Mouse (Mus musculus) heart, embryonic 15.5 days (tissue): ENCODE data around the gene Gtse1. TPM values are rescaled to one million over a fixed set of nuclear protein-coding genes. Genes with fewer than 3 reads are reported as not detected.

Experiments used
- ATAC-seq: fragments of 200-750 bp; cut with Nextera tagmentation; replicated peaks from 2 replicates; pipeline ENCODE4 v1.8.0; 2017; ENCODE audit warnings: low read depth, moderate TSS enrichment; ENCODE audit not compliant: insufficient number of reproducible peaks, insufficient read depth, low FRiP score
- H3K27ac ChIP-seq: fragments of 300-500 bp; sonication (generic); 2 replicates; pipeline ENCODE4 v1.5.1; 2015; ENCODE audit warnings: mild to moderate bottlenecking, inconsistent platforms
- H3K27me3 ChIP-seq: fragments of 300-500 bp; sonication (generic); 2 replicates; pipeline ENCODE4 v1.6.1; 2015; ENCODE audit warnings: inconsistent platforms
- H3K36me3 ChIP-seq: fragments of 300-500 bp; sonication (generic); 2 replicates; pipeline ENCODE4 v1.6.1; 2015; ENCODE audit warnings: mild to moderate bottlenecking, inconsistent platforms
- H3K4me1 ChIP-seq: fragments of 300-500 bp; sonication (generic); replicated peaks from 2 replicates; pipeline ENCODE4 v1.6.1; 2015; ENCODE audit warnings: inconsistent platforms
- H3K4me2 ChIP-seq: fragments of 300-500 bp; sonication (generic); 2 replicates; pipeline ENCODE4 v1.6.1; 2015; ENCODE audit warnings: inconsistent platforms, mild to moderate bottlenecking, moderate library complexity
- H3K4me3 ChIP-seq: fragments of 300-500 bp; sonication (generic); 2 replicates; pipeline ENCODE4 v1.5.1; 2015; ENCODE audit warnings: mild to moderate bottlenecking, inconsistent platforms
- H3K9ac ChIP-seq: fragments of 300-500 bp; sonication (generic); 2 replicates; pipeline ENCODE4 v1.6.1; 2015; ENCODE audit warnings: mild to moderate bottlenecking, inconsistent platforms
- H3K9me3 ChIP-seq: fragments of 300-500 bp; sonication (generic); replicated peaks from 2 replicates; pipeline ENCODE4 v1.6.1; 2016; ENCODE audit warnings: inconsistent platforms
- WGBS: fragments of 180-500 bp; shearing (Covaris S2); methylation state at CpG from one replicate; pipeline ENCODE4 v1.1.7; 2015; ENCODE audit warnings: mixed read lengths; 5-methylcytosine and 5-hydroxymethylcytosine counted together
- polyA plus RNA-seq: library from polyadenylated mRNA; unstranded; fragments of >200 nt; fragmentation: Nextera tagmentation; extraction: Ambion mirVana; gene quantifications from 2 replicates; pipeline ENCODE4 v1.2.1, GENCODE M21; 2015

Gtse1 gene
- 21.5 and 26.3 TPM in 2 replicates for polyA plus RNA-seq

GRCm38 (mm10) chr15:85859490-85860031 is at the start of gene Gtse1:
Gene Gtse1 (plus strand): TSS chr15:85859745.
- Histone ChIP-seq H3K4me2 (peak within 1 kb of the TSS; percentile 83), H3K4me3 (peak within 1 kb of the TSS; percentile 73), H3K27me3 (no peaks in the 10 kb centered on the region), H3K4me1 (peaks cover 24% of the 10 kb centered on the region), H3K36me3 (peaks cover 26% of the 10 kb centered on the region), H3K9me3 (no peaks in the 10 kb centered on the region), H3K9ac (peak within 1 kb of the TSS; percentile 72), H3K27ac (peak within 1 kb of the TSS; percentile 68)
- WGBS: under 1% methylated on average over 42 of the region's 42 CpGs
- ATAC-seq: peak; percentile 96

DNA sequence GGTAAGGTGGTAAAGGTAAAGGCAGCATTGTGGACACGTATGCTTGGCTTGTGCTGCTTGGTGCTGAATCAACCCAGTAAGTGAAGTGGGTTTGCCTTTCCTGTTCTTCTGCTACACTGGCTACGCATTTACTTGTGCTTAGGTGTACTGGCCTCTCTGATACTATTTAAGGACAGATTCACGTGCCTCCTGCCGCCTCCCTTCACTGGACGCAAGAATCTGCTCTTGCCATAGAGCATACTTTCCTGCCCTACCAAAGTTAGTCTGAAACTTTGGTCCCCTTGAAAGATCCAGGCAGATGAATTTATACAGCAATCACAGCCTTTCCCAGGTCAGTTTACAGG is 49.1 kb upstream of the Gtse1 start:
- Histone ChIP-seq H3K27me3 (no peaks in the 10 kb centered on the region), H3K4me3 (peak overlapping the region; percentile 65), H3K9ac (peak overlapping the region; percentile 73; the same call in 1 of the 2 replicates), H3K27ac (peak overlapping the region; percentile 97), H3K4me1 (peaks cover 19% of the 10 kb centered on the region), H3K36me3 (no peaks in the 10 kb centered on the region), H3K9me3 (no peaks in the 10 kb centered on the region), H3K4me2 (peak overlapping the region; percentile 78)
- WGBS: 33% methylated on average over 5 of the region's 5 CpGs
- ATAC-seq: no peak

DNA sequence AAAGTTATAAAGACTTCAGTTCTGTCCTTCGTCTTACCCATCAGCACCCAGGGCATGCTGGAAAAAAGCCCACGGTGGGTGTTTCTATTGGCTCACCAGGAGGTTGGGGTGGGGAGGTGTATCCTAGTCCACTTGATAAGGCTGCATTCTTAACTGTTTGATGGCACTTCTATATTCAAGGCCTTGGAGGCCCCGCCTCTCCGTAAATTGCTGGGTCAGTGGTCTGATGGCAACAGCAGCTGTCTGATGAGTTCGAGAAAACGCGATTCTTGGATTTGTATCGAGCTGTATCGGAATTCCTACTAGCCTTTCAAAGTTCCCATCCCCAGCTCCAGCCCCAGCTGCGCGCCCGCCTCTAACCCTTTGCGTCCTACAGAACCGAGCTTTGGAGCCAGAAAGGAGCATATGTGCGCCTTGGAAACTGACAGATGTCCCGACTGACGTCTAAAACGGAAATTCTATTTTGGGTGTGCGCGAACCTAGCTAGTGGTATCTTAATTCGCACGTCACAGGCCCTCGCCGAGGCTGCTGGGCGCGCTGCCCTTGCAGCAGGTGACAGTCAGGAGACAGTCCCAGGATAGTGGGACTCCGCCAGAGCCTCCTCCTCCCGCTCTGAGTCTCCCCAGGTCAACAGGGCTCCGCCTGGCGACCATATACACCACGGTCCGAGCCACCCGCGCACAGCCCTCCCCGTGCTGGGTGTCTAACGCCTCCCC is 48.6 kb upstream of the Gtse1 start:
- H3K4me1 ChIP-seq: peaks cover 19% of the 10 kb centered on the region
- 2% methylated on average over 36 of the region's 36 CpGs for WGBS

GRCm38 (mm10) chr15:85811535-85812277 is 47.8 kb upstream of the Gtse1 start, which contains the start of gene Cdpf1:
Gene Cdpf1 (minus strand): TSS chr15:85811697.
- Histone ChIP-seq H3K36me3 (no peaks in the 10 kb centered on the region), H3K4me3 (peak within 1 kb of the TSS; percentile 65), H3K27ac (peak within 1 kb of the TSS; percentile 97), H3K4me1 (peaks cover 19% of the 10 kb centered on the region), H3K4me2 (peak within 1 kb of the TSS; percentile 78), H3K9ac (peak within 1 kb of the TSS; percentile 73), H3K27me3 (no peaks in the 10 kb centered on the region), H3K9me3 (no peaks in the 10 kb centered on the region)
- WGBS: 1% methylated on average over 36 of the region's 36 CpGs
- peak; percentile 93 for ATAC-seq

More for the DNA sequence above, 48.6 kb upstream of the Gtse1 start:
- Histone ChIP-seq H3K36me3 (no peaks in the 10 kb centered on the region), H3K27me3 (no peaks in the 10 kb centered on the region), H3K4me2 (peak overlapping the region; percentile 78), H3K9me3 (no peaks in the 10 kb centered on the region), H3K4me3 (peak overlapping the region; percentile 65), H3K9ac (peak overlapping the region; percentile 73), H3K27ac (peak overlapping the region; percentile 97)
- ATAC-seq: peak; percentile 85

DNA sequence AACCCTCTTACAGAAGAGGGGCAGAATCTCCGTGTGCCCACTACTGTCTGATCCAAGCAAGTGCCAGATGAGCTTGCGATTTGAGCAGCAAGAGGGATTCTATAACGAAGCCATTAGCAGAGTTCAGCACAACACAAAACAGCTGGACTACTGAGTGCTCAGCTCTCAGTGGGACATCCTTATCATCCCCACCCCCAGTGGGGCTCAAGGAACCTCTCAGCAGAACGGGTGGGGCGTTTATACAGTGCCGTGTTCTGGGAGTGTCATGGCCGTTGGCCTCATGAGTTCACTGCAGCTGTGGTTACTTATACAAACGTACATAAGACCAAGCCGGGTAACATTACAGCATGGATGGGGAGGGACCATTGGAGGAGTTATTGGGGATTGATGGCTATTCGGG is 46.1 kb upstream of the Gtse1 start:
- Histone ChIP-seq H3K36me3 (no peaks in the 10 kb centered on the region), H3K27me3 (no peaks in the 10 kb centered on the region), H3K4me1 (peaks cover 19% of the 10 kb centered on the region), H3K4me3 (no peak overlapping the region), H3K4me2 (no peak overlapping the region), H3K27ac (no peak overlapping the region), H3K9me3 (no peaks in the 10 kb centered on the region), H3K9ac (no peak overlapping the region)
- ATAC-seq: no peak
- 55% methylated on average over 10 of the region's 10 CpGs for WGBS

GRCm38 (mm10) chr15:85821203-85822010 is 38.1 kb upstream of the Gtse1 start, which contains the start of gene Pkdrej:
Gene Pkdrej (minus strand): TSS chr15:85821734.
- Histone ChIP-seq H3K4me1 (peaks cover 14% of the 10 kb centered on the region), H3K4me2 (peak within 1 kb of the TSS; percentile 96), H3K36me3 (no peaks in the 10 kb centered on the region), H3K4me3 (peak within 1 kb of the TSS; percentile 58), H3K9ac (peak within 1 kb of the TSS; percentile 75), H3K27ac (no peak within 1 kb of the TSS), H3K9me3 (no peaks in the 10 kb centered on the region), H3K27me3 (peaks cover 23% of the 10 kb centered on the region)
- 2% methylated on average over 64 of the region's 65 CpGs for WGBS
- ATAC-seq: peak; percentile 66

GRCm38 (mm10) chr15:85822011-85822359 is 37.6 kb upstream of the Gtse1 start:
- Histone ChIP-seq H3K9ac (peak overlapping the region; percentile 75), H3K4me1 (peaks cover 14% of the 10 kb centered on the region), H3K36me3 (no peaks in the 10 kb centered on the region), H3K27me3 (peaks cover 23% of the 10 kb centered on the region), H3K4me3 (peak overlapping the region; percentile 58), H3K9me3 (no peaks in the 10 kb centered on the region), H3K4me2 (peak overlapping the region; percentile 96), H3K27ac (no peak overlapping the region)
- ATAC-seq: peak; percentile 31; the same call in 1 of the 2 replicates
- 26% methylated on average over 4 of the region's 4 CpGs for WGBS

DNA sequence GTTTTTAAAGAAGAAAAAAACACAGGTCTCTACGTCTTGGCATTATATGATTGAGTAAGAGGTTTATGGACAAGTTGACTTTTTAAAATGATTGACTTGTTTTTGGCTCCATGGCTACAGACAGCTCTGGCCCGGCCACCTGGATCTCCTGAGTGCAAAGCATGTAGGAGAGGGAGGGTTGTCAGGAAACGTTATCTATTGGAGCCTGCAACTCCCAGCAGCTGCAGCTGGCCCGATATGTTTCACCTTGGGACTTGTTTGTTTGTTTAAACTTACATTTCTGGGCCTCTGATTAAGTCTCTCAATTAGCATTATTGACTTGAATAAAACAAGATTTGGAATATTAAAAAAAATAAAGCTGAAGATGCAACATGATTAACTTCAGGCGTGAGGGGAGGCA is 32.9 kb upstream of the Gtse1 start:
- H3K9ac ChIP-seq: no peak overlapping the region
- no peaks in the 10 kb centered on the region for H3K36me3 ChIP-seq
- WGBS: 35% methylated on average over 5 of the region's 5 CpGs
- no peaks in the 10 kb centered on the region for H3K9me3 ChIP-seq
- peaks cover 12% of the 10 kb centered on the region for H3K27me3 ChIP-seq
- H3K4me3 ChIP-seq: no peak overlapping the region
- H3K27ac ChIP-seq: no peak overlapping the region
- H3K4me2 ChIP-seq: no peak overlapping the region
- H3K4me1 ChIP-seq: peaks cover 9% of the 10 kb centered on the region
- ATAC-seq: no peak

DNA sequence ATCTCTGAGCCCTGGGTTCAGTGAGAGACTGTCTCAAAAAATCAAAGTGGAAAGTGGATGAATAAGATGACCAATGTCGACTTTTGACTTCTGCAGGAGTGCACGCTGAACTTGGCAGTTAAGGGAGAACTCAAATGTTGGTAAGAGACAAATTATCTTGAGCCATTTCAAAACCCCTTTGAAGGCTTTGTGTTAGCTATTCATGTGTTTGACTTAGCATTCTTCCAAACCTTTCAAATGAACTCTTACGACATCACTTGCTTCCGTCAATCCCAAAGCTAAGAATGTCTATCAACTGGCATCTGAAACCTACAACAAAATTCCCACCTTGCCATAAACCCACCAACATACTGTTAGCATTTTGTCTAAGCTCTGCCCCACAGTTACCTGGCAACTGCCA is 31.5 kb upstream of the Gtse1 start:
- Histone ChIP-seq H3K4me1 (peaks cover 15% of the 10 kb centered on the region), H3K9ac (no peak overlapping the region), H3K27ac (no peak overlapping the region), H3K4me3 (no peak overlapping the region), H3K27me3 (peaks cover 5% of the 10 kb centered on the region; the same call in 1 of the 2 replicates), H3K36me3 (no peaks in the 10 kb centered on the region), H3K4me2 (no peak overlapping the region), H3K9me3 (no peaks in the 10 kb centered on the region)
- ATAC-seq: no peak
- 81% methylated on average over 4 of the region's 4 CpGs for WGBS

DNA sequence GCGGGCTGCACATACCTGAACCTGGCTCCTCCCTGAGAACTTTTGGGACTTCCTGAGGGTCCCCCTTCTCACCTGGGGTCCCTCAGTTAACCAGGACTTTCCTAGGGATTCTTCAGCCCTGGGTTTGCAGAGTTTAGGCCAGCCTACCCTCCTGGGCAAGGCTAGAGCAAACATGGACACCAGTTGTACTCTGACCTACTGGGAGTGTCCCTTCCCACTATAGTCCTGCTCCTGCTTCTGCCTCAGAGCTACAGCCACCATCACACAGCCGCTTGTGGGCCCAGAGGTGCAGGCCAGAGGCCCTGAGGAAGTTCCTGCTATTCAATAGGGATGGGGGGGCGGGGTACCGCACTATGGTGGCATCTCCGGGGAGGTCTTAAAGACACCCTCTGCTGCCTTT is 30.1 kb upstream of the Gtse1 start:
- Histone ChIP-seq H3K27me3 (peaks cover 2% of the 10 kb centered on the region; the same call in 1 of the 2 replicates), H3K36me3 (no peaks in the 10 kb centered on the region), H3K9me3 (no peaks in the 10 kb centered on the region), H3K27ac (no peak overlapping the region), H3K4me3 (no peak overlapping the region), H3K4me1 (peaks cover 15% of the 10 kb centered on the region), H3K4me2 (no peak overlapping the region), H3K9ac (no peak overlapping the region)
- WGBS: 74% methylated on average over 5 of the region's 5 CpGs
- ATAC-seq: no peak
